Mouse (Mus musculus) myocyte (in vitro differentiated cells): ENCODE measurements around the gene Ass1.

Experiments used
- CEBPB ChIP-seq: IDR thresholded peaks from 2 replicates; pipeline ENCODE4 v1.6.1; 2011; ENCODE audit warnings: mild to moderate bottlenecking, moderate library complexity; ENCODE audit not compliant: poor library complexity, insufficient read depth, severe bottlenecking
- MAX ChIP-seq: IDR thresholded peaks from one replicate; pipeline ENCODE4 v1.6.1; 2011; ENCODE audit warnings: low read depth, mild to moderate bottlenecking, control low read depth
- MYOG ChIP-seq, 3 experiments: IDR thresholded peaks; one replicate each; pipeline ENCODE4 v1.6.1; 2011; ENCODE audit warnings: control low read depth in 2 of 3, low read depth in 2 of 3, mild to moderate bottlenecking in 2 of 3; ENCODE audit not compliant: insufficient read length in 2 of 3, control insufficient read depth in 1 of 3, insufficient read depth in 1 of 3
- POLR2A ChIP-seq: IDR thresholded peaks from one replicate; pipeline ENCODE4 v1.6.1; 2011; ENCODE audit warnings: low read depth, mild to moderate bottlenecking, control low read depth, moderate library complexity; ENCODE audit not compliant: insufficient read length
- POLR2AphosphoS2 ChIP-seq: IDR thresholded peaks from one replicate; pipeline ENCODE4 v1.6.1; 2011; ENCODE audit warnings: low read depth, control low read depth; ENCODE audit not compliant: insufficient read length
- SRF ChIP-seq: IDR thresholded peaks from one replicate; pipeline ENCODE4 v1.6.1; 2011; ENCODE audit warnings: low read depth; ENCODE audit not compliant: control insufficient read depth, insufficient read length
- TCF3 ChIP-seq: IDR thresholded peaks from one replicate; pipeline ENCODE4 v1.6.1; 2011; ENCODE audit warnings: low read depth, control low read depth; ENCODE audit not compliant: insufficient read length

DNA sequence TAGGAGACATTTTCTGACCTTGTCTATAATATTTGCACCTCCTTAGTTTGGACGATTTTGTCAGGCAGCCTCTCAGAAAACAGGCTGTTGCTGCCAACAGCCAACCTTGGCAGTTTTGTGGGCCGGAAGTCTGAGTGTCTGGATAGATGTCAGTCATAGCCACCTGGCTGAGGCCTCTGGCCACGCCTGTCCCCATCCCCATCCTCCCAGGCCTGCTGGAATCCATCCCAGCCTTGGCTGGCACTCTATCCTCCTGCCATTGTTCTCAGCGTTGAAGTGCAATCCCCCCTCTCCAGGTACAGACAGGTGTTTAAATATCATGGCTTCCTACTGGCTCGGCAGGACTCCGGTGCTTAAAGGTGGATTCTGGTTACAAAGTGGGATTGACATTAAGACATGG, 41.3 kb downstream of the Ass1 start:
- no peak for TF ChIP-seq POLR2A
- no peak for TF ChIP-seq MYOG (IDR thresholded peaks at IDR 0.05; ENCODE audit: control insufficient read depth in 1 of 3, insufficient read depth in 1 of 3, insufficient read length in 2 of 3, low read depth in 2 of 3)
- no peak for TF ChIP-seq CEBPB
- no peak for TF ChIP-seq SRF
- no peak for TF ChIP-seq MAX
- no peak for TF ChIP-seq POLR2AphosphoS2
- TF ChIP-seq TCF3: no peak
